Mouse (Mus musculus): ENCODE data around the gene Zcchc12.

Zcchc12 gene

DNA sequence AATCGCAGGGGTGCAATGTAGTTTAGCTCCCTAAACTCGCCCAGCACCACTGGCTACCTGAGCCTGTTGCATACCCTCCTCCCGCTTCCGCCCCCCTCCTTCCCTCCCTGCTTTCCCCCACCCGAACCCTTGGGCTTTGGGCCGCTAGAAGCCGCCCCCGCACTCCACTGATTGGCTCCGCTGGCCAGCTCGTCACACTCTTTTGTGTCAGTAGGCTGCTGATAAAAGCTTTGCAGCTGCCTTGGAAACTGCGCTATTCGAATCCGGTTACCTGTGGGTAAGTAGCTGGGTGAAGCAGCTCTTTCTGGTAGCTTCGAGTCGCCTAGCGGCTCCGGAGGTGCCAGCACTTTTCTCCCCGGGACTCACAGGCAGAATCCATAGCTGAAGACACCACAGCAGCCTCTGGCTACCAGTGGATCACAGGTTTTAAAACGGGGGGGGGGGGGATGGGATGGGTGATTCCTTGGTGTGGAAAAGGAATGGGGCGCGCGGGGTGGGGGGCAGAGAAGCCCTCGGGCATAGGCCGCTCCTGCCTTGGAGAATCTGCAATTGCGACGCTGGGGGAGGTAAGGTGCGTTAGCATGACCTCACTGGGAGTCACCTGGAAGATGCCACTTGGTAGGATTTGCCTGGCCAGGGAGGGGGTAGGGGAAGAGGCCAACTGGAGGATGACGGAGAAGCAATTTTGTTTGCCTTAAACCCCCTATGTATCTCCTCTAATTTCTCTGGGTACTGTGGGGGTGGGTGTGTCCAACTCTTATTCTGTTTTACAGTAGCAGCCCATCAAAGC, at the start of gene Zcchc12:
Zcchc12 (plus strand) TSS at position 169 of the 790 bp plus-strand sequence.
- no peak for DNase-seq

- DNase-seq: no peak
Observed at GRCm38 (mm10) chrX:36146746-36147145, 49.0 kb upstream of the Zcchc12 start.

- no peak for DNase-seq
Observed at GRCm38 (mm10) chrX:36150100-36150499, 45.6 kb upstream of the Zcchc12 start.

DNA sequence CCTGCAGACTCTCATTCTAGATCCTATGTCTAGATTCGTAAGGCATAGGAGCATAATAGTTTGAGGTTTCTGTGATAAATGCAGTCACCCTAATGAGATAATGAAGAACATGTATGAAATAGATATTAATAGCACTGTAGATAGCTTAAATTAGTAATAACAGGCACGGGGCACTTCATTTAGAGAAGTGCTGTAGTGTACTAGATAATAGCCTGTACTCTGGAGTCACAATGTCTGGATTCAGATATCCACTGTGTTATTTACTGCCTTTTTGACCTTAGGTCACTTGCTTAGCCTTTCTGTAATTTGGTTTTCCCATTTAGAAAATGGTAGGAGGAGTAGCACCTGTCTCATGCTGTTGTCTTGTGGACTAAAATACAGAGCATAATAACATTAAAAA, 39.0 kb upstream of the Zcchc12 start:
- DNase-seq: no peak

GRCm38 (mm10) chrX:36161567-36161966, 34.1 kb upstream of the Zcchc12 start:
- no peak for DNase-seq

GRCm38 (mm10) chrX:36183625-36184024, 12.1 kb upstream of the Zcchc12 start:
- DNase-seq: peak in 1 of 2 experiments; percentile 44

DNA sequence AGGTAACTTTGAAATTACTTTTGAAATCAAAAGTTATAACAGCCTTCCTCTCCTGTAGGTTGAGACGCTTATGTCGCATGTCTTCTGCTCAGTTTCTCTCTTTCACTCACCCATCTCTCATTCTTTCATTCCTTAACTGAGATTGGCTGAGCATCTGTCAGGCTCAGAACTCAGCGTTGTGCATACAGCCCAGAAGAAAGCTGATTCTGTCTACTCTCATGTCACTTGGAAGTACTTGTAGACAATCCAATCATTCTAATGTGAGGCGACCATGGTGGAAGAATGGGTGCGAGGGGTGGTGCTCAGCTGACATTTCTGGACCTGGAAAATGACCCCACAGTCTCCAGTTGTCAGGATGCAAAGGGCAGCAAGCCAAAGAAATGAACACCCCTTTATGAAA, 9.7 kb upstream of the Zcchc12 start:
- DNase-seq: no peak

DNA sequence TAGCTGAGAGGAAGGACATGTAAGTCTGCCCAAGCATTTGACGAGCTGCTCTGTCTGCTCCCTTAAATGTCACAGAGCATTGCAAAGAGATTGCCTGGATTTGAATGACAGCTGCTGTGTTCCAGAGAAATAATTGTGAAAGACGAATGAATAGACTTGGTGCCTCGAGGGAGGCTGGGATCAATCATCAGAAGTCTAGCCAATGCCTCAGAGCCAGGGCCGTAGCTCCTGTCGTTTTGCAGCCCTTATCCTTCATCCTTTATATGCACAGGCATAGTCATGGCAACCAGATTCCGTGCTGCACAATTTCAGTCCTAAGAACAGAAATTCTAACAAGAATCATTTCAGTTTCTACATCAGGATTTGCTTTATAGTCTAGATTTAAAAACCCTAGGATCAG, 9.3 kb upstream of the Zcchc12 start:
- no peak for DNase-seq

- DNase-seq: no peak
Observed at GRCm38 (mm10) chrX:36193951-36194350, 1.8 kb upstream of the Zcchc12 start.

GRCm38 (mm10) chrX:36209554-36209953, 13.8 kb downstream of the Zcchc12 start:
- DNase-seq: no peak

DNA sequence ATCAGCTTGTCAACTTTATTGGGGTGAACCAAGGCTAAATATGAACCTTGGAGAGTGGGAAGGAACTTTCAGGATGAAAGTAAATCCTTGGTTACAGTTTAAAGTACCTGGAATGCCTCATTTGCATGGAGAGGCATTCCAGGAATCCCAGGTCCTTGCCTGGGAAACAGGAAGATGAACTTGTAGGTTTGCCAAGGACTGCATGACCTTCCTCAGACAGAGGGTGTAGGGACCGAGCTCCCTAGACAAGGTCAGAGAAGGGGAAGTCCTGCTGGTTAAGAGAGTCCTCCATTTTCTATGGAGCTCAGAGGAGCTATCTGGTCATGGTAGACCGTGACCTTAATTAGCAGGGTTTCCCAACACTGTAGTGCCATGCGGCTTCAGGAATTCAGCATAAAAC, 15.5 kb downstream of the Zcchc12 start:
- no peak for DNase-seq

DNA sequence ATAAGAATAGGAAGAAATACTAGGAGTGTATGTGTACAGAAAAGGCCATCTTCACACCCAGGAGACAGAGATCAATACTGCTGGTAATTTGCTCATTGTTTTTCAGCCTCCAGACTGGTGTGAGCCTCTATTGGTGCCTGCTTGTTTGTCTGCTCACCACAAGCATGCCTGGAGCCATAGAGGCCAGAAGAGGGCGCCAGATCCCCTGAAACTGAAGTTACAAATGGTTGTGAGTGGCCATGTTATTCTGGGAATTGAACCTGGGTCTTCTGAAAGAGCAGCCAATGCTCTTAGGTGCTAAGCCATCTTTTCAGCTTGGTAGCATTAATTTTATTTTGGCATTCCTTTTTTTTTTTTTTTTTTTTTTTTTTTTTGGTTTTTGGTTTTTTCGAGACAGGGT, 25.7 kb downstream of the Zcchc12 start:
- DNase-seq: no peak

- DNase-seq: peak; percentile 25 to 61
Observed at GRCm38 (mm10) chrX:36225777-36226176, 30.1 kb downstream of the Zcchc12 start.

GRCm38 (mm10) chrX:36226577-36226976, 30.9 kb downstream of the Zcchc12 start:
- peak in 1 of 2 experiments; percentile 6 for DNase-seq

DNA sequence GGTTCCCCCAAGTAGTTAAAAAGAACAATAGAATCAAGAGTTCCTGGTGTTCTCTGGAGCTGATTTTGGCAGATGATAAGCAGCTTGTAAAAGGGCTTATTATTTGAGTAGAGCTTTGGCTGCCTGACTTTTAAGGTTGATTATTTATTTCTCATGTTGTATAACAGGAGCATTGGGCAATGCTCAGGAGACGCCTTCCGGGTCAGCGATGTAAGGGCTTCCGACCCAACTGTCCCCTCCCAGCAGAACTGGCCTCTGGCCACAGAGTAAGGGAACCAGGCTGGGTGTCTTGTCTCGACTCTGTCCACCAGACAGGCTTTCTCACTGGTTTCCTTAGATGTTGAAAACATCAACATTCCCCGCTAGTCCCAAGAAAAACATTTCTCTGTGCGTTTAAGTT, 33.2 kb downstream of the Zcchc12 start:
- DNase-seq: no peak

GRCm38 (mm10) chrX:36229273-36229672, 33.6 kb downstream of the Zcchc12 start:
- DNase-seq: no peak

DNA sequence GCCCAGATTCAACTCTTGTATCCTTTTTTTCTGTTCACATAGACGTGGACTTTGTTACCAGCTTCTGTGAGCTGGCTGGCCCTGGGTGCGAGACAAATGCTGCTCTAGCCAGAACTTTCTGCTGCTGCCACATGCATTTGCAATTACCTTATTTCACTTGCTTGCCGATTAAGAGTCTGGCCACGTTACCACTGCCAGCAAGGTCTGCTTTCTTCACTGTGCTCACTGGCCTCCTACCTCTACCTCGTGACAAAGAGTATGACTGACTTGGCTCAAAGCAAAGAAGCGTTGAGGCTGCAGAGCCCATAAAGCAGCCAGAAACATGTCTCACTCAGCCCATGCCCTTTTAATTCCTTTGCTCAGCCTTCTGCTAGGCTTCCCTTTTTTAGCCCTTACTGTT, 39.9 kb downstream of the Zcchc12 start:
- DNase-seq: no peak
